Mouse (Mus musculus) cerebellum, adult 2 months (tissue): ENCODE results near the gene Alg2. TPM values are rescaled to one million over a fixed set of nuclear protein-coding genes. Genes with fewer than 3 reads are reported as not detected.
A peak's percentile ranks its signal among the peaks of the same experiment; 100 is the strongest.

Source experiments
- DNase-seq, 2 experiments: peaks; one replicate each; pipeline ENCODE4 v3.0.0; 2021
- H3K27ac ChIP-seq: fragments of 200-500 bp; 2 replicates; pipeline ENCODE4 v1.5.1; 2012; ENCODE audit warnings: low read length, control low read depth, inconsistent platforms; ENCODE audit not compliant: insufficient read depth
- H3K27me3 ChIP-seq: fragments of 200-500 bp; 2 replicates; pipeline ENCODE4 v1.6.1; 2012; ENCODE audit warnings: inconsistent platforms, mild to moderate bottlenecking, low read length, moderate library complexity; ENCODE audit not compliant: control insufficient read depth, insufficient read depth
- H3K4me1 ChIP-seq: fragments of 200-500 bp; 2 replicates; pipeline ENCODE4 v1.6.1; 2011; ENCODE audit warnings: low read length; ENCODE audit not compliant: control insufficient read depth, insufficient read depth
- H3K4me3 ChIP-seq: fragments of 200-500 bp; replicated peaks from 2 replicates; pipeline ENCODE3; 2011; ENCODE audit warnings: mild to moderate bottlenecking, low read depth, low read length, control low read depth; ENCODE audit not compliant: insufficient read depth
- CTCF ChIP-seq: fragments of 200-500 bp; IDR thresholded peaks from 2 replicates; pipeline ENCODE4 v1.5.1; 2011; ENCODE audit warnings: low read depth, mild to moderate bottlenecking, control low read depth, low read length, moderate library complexity, borderline replicate concordance; ENCODE audit not compliant: insufficient read depth
- POLR2A ChIP-seq: fragments of 200-500 bp; IDR thresholded peaks from 2 replicates; pipeline ENCODE4 v1.6.1; 2011; ENCODE audit warnings: low read length, control low read depth, borderline replicate concordance; ENCODE audit not compliant: insufficient read depth
- WGBS: fragments of 180-500 bp; shearing (Covaris S2); methylation state at CpG from one replicate; pipeline ENCODE4 v1.1.7; 2018; 5-methylcytosine and 5-hydroxymethylcytosine counted together
- polyA plus RNA-seq: library from polyadenylated mRNA; depleted of rRNA; stranded (reverse); fragments of >200 nt; gene quantifications from 2 replicates; pipeline ENCODE4 v1.2.3, GENCODE M21; 2012

Alg2 gene
- polyA plus RNA-seq, 1 experiment, result 98.1 TPM

- H3K4me1 ChIP-seq, result peaks cover 4% of the 10 kb centered on the region; the same call in 1 of the 2 replicates
- no peak overlapping the region for H3K4me3 ChIP-seq
- H3K27ac ChIP-seq, result no peak overlapping the region
- TF ChIP-seq POLR2A (no peak), CTCF (no peak)
- WGBS, result 94% methylated on average over 6 of the region's 6 CpGs
- DNase-seq, result no peak
- H3K27me3 ChIP-seq, result no peaks in the 10 kb centered on the region
These were observed 3.4 kb upstream of the Alg2 start for GRCm38 (mm10) chr4:47477539-47477938.

DNA sequence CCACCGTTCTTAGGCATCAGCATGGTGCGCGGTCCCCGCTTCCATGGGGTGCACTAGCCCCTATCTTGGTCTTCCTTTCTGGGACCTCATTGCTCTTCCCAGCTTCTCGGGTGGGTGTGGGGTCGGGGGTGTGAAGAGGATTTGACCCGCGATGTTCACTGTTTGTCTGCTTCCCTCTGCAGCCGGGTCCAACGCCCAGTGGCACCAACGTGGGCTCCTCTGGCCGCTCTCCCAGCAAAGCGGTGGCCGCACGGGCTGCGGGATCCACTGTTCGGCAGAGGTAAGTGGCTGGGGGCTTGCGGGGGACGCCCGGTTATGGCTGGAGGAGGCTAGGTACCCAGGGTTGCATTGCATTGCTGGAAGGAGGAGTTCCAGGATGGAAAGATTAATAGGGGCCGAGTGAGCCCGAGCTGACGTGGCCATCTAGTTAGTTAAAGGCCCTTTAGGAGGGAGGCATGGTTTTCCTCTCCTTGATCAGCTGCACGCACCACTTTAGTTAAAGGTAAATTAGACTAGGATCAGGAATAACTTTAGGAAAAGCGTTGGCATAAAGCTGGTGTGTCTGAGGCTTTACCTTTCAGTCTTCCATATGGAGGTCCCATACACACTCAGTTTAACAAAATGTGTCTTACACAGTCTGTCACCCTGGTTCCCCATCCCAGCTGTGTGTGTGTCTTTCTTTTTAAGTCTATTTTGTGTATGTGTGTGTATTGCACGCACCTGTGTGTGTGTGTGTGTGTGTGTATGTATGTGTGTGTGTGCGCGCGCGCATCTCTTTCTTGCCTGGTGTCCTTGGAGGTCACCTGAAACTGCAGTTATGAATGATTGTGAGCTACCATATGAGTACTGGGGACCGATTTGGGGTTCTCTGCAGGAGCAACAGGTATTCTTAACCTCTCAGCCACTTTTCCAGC, 854 bp upstream of the Alg2 start:
- H3K4me1 ChIP-seq, result peaks cover 4% of the 10 kb centered on the region; the same call in 1 of the 2 replicates
- H3K27ac ChIP-seq, result peak overlapping the region; percentile 90; the same call in 1 of the 2 replicates
- no peak for DNase-seq
- WGBS, result 12% methylated on average over 31 of the region's 31 CpGs
- peak overlapping the region; percentile 96 for H3K4me3 ChIP-seq
- no peaks in the 10 kb centered on the region for H3K27me3 ChIP-seq
- 0 out of 2 replicates have a peak, but pooled peaks have one; percentile 34 for TF ChIP-seq POLR2A
- no peak for TF ChIP-seq CTCF

GRCm38 (mm10) chr4:47473586-47473967, 556 bp downstream of the Alg2 start:
- no peak for TF ChIP-seq POLR2A
- 0 out of 2 replicates have a peak, but pooled peaks have one; percentile 9 for TF ChIP-seq CTCF
- H3K4me1 ChIP-seq, result peaks cover 4% of the 10 kb centered on the region; the same call in 1 of the 2 replicates
- H3K27ac ChIP-seq, result peak overlapping the region; percentile 88; the same call in 1 of the 2 replicates
- 2% methylated on average over 6 of the region's 14 CpGs for WGBS
- peak overlapping the region; percentile 96 for H3K4me3 ChIP-seq
- DNase-seq, result no peak
- H3K27me3 ChIP-seq, result no peaks in the 10 kb centered on the region

GRCm38 (mm10) chr4:47467196-47467595, 6.9 kb downstream of the Alg2 start:
- no peaks in the 10 kb centered on the region for H3K4me1 ChIP-seq
- no peak overlapping the region for H3K27ac ChIP-seq
- no peak overlapping the region for H3K4me3 ChIP-seq
- no peak for DNase-seq
- TF ChIP-seq CTCF (no peak), POLR2A (no peak)
- no peaks in the 10 kb centered on the region for H3K27me3 ChIP-seq
- 92% methylated on average over 2 of the region's 2 CpGs for WGBS

DNA sequence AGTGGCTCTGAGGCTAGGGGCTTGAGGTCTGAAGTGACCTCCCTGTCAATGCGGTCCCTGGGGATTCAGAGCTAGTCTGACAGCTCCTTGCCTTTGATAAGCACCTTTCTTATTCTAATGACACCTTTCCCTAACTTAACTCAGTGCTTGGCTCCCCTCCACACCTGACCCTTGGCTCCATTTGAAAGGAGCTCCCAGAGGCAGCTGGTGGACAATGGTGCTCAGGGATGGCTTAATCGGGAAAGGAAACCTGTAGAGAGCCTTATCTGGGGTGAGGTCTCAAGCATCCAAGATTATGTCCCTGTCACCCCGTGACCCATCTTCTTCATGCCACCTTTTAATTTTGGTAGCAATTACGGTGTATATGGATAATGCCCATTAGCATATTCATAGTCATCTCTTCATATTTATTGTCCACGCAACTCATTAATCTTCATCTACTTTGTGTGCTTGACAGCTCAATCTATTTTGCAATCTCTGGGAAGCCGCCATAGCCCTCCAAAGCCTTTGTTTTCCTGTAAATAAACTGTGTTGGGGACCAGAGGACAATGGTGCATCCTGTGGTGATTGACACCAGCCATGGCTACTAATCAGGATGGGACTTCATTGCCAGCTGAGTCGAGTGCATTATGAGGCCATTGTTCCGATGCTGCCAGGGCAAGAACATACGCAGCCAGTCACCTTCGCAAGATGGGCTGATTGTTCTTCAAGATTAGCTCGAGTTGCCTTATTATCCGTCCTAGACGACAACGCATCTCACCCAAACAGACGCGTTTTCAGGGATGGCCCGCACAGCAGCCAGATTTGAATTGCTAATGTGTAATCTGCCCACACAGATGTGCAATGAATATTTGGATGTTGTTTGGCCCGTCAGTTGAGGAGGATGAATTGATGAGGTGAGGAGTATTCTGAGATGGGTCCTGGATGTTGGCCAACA, 24.3 kb downstream of the Alg2 start:
- H3K27me3 ChIP-seq, result no peaks in the 10 kb centered on the region
- no peak overlapping the region for H3K4me3 ChIP-seq
- no peaks in the 10 kb centered on the region for H3K4me1 ChIP-seq
- no peak for DNase-seq
- no peak overlapping the region for H3K27ac ChIP-seq
- WGBS, result 14% methylated on average over 18 of the region's 18 CpGs
- TF ChIP-seq CTCF, result no peak
- TF ChIP-seq POLR2A, result no peak

- no peaks in the 10 kb centered on the region for H3K27me3 ChIP-seq
- no peak overlapping the region for H3K27ac ChIP-seq
- H3K4me1 ChIP-seq, result no peaks in the 10 kb centered on the region
- TF ChIP-seq CTCF (no peak), POLR2A (no peak)
- DNase-seq, result no peak
- 56% methylated on average over 5 of the region's 5 CpGs for WGBS
- H3K4me3 ChIP-seq, result no peak overlapping the region
These were observed 25.0 kb downstream of the Alg2 start for GRCm38 (mm10) chr4:47449116-47449515.

GRCm38 (mm10) chr4:47448526-47448925, 25.6 kb downstream of the Alg2 start:
- 84% methylated on average over 3 of the region's 3 CpGs for WGBS
- H3K27me3 ChIP-seq, result no peaks in the 10 kb centered on the region
- H3K27ac ChIP-seq, result no peak overlapping the region
- no peaks in the 10 kb centered on the region for H3K4me1 ChIP-seq
- H3K4me3 ChIP-seq, result no peak overlapping the region
- DNase-seq, result no peak
- TF ChIP-seq CTCF (no peak), POLR2A (no peak)
